Mouse (Mus musculus): Measurements from ENCODE around the gene Scg3. TPM values are rescaled to one million over a fixed set of nuclear protein-coding genes. Genes with fewer than 3 reads are reported as not detected.

Gene Scg3
- polyA plus RNA-seq (2015; fragmentation: Illumina TruSeq; extraction: RNeasy Lipid Tissue Mini Kit (QIAGEN cat#74804); ENCODE audit: low read depth, low replicate concordance): 279 TPM

GRCm38 (mm10) chr9:75683426-75684191 lies at the start of gene Scg3:
TSS of gene Scg3 (minus strand) at chr9:75684056.

DNA sequence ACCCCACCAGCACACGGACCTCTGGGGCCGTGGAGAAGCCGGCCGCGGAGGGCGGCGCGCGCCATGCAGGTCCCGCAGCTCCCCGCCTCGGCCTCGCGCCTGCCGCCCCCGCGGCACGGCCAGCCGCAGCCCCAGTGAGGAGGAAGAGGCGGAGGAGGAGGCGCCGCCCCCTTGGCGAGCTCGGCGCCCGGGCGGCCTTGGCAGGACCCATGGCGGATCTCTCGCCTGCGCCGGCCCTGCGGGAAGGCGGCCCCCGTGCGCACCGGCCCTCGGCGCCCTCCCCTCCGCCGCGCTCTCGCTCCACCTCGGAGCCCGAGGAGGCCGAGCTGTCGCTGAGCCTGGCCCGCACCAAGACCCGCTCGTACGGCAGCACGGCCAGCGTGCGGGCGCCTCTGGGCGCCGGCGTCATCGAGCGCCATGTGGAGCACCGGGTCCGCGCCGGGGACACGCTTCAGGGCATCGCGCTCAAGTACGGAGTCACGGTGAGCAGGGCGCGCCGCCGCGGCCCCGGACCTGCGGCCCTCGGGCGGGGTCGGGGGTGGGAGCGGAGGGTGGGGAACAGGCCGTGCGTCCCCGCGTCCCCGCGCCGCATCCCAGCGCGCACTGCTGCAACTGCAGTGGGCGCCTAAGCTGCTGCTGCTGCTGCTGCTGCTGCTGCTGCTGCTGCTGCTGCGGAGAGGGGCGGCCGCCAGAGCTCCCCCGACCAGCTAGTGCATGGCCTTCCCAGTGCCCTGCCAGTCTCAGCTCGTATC lies 58.1 kb downstream of the Scg3 start, which contains the start of gene Lysmd2:
TSS of gene Lysmd2 (plus strand) at position 186 of the 752 bp plus-strand sequence.

GRCm38 (mm10) chr9:75610571-75611493 lies 73.0 kb downstream of the Scg3 start, which contains the start of gene Tmod2:
TSS of gene Tmod2 (minus strand) at chr9:75611325.

Other genes with a start within 250 kb of the Scg3 start
- gene Leo1, start 242.5 kb downstream of the Scg3 start, polyA plus RNA-seq (2015; fragmentation: Illumina TruSeq; extraction: RNeasy Lipid Tissue Mini Kit (QIAGEN cat#74804); ENCODE audit: low read depth, low replicate concordance): 26.7 TPM
- 50.6 TPM for gene Tmod3, start 124.4 kb downstream of the Scg3 start, polyA plus RNA-seq (2015; fragmentation: Illumina TruSeq; extraction: RNeasy Lipid Tissue Mini Kit (QIAGEN cat#74804); ENCODE audit: low read depth, low replicate concordance)
- gene Tmod2, start 72.7 kb downstream of the Scg3 start, polyA plus RNA-seq (2015; fragmentation: Illumina TruSeq; extraction: RNeasy Lipid Tissue Mini Kit (QIAGEN cat#74804); ENCODE audit: low read depth, low replicate concordance): 149 TPM
- 95.9 TPM for gene Lysmd2, start 58.3 kb downstream of the Scg3 start, polyA plus RNA-seq (2015; fragmentation: Illumina TruSeq; extraction: RNeasy Lipid Tissue Mini Kit (QIAGEN cat#74804); ENCODE audit: low read depth, low replicate concordance)
- gene Bmp5, start 91.3 kb upstream of the Scg3 start, polyA plus RNA-seq (2015; fragmentation: Illumina TruSeq; extraction: RNeasy Lipid Tissue Mini Kit (QIAGEN cat#74804); ENCODE audit: low read depth, low replicate concordance): 1.00 TPM